Mouse (Mus musculus) layer of hippocampus, postnatal 25 days (tissue): Measurements from ENCODE around the gene Itfg2. TPM values are rescaled to one million over a fixed set of nuclear protein-coding genes. Genes with fewer than 3 reads are reported as not detected.
"Not testable (repeated sequence)": the region's sequence is repeated elsewhere in the genome, so short reads cannot be mapped to it uniquely, and the experiment has no call there.

Source experiments
- DNase-seq, 2 experiments: peaks; one replicate each; pipeline ENCODE4 v3.0.0; 2022; ENCODE audit warnings: mixed read lengths in 2 of 2, low spot score in 1 of 2; ENCODE audit errors: extremely low spot score in 1 of 2
- total RNA-seq, 2 experiments: library from RNA; stranded (reverse); gene quantifications; 2 replicates each; pipeline ENCODE4 v1.2.3; 2021

Gene Itfg2
- total RNA-seq, 2 experiments from 2014 or later: 19.8 to 25.3 TPM

- no peak for DNase-seq
Observed at GRCm38 (mm10) chr6:128390683-128391082, 34.0 kb downstream of the Itfg2 start.

GRCm38 (mm10) chr6:128389185-128389584, 35.5 kb downstream of the Itfg2 start:
- DNase-seq: no peak

GRCm38 (mm10) chr6:128385026-128385425, 39.7 kb downstream of the Itfg2 start:
- DNase-seq: no peak

GRCm38 (mm10) chr6:128383752-128384151, 41.0 kb downstream of the Itfg2 start:
- no peak for DNase-seq

GRCm38 (mm10) chr6:128381254-128381653, 43.5 kb downstream of the Itfg2 start:
- no peak for DNase-seq

- not testable (repeated sequence) for DNase-seq
Observed at GRCm38 (mm10) chr6:128380594-128381167, 44.0 kb downstream of the Itfg2 start.

GRCm38 (mm10) chr6:128379636-128380035, 45.1 kb downstream of the Itfg2 start:
- DNase-seq: no peak

GRCm38 (mm10) chr6:128376371-128377085, 48.2 kb downstream of the Itfg2 start:
- no peak for DNase-seq

- peak; percentile 12 to 28 for DNase-seq
Observed at GRCm38 (mm10) chr6:128375192-128375591, 49.5 kb downstream of the Itfg2 start, which contains the start of the genes Tex52 and Gm44596. Tex52 (plus strand) TSS chr6:128375456. Gm44596 (plus strand) TSS chr6:128375503.

GRCm38 (mm10) chr6:128370040-128370439, 54.7 kb downstream of the Itfg2 start:
- DNase-seq: no peak

GRCm38 (mm10) chr6:128366466-128366865, 58.3 kb downstream of the Itfg2 start:
- no peak for DNase-seq

GRCm38 (mm10) chr6:128364721-128365120, 60.0 kb downstream of the Itfg2 start:
- no peak for DNase-seq

- no peak for DNase-seq
Observed at GRCm38 (mm10) chr6:128363007-128363825, 61.5 kb downstream of the Itfg2 start.

- DNase-seq: peak; percentile 75 to 79
Observed at GRCm38 (mm10) chr6:128362381-128363006, 62.2 kb downstream of the Itfg2 start, which contains the start of the genes Rhno1 and Foxm1. Rhno1 (minus strand) TSS chr6:128362911. Foxm1 (plus strand) TSS chr6:128362967.

GRCm38 (mm10) chr6:128361901-128362300, 62.8 kb downstream of the Itfg2 start:
- DNase-seq: no peak

Other genes starting within 250 kb of the Itfg2 start
- under 1 TPM; 0.79 to 0.92 TPM for gene Tead4, start 124.1 kb downstream of the Itfg2 start, total RNA-seq
- 10 to 100 TPM; 21.9 to 22.9 TPM for gene Tulp3, start 69.1 kb downstream of the Itfg2 start, total RNA-seq
- 10 to 100 TPM; 19.5 to 20.3 TPM for gene Rhno1, start 62.0 kb downstream of the Itfg2 start, total RNA-seq
- 1 to 10 TPM; 1.6 to 2.0 TPM for gene Foxm1, start 62.0 kb downstream of the Itfg2 start, total RNA-seq
- 1 to 10 TPM in 1 of 2 experiments, under 1 TPM in 1; 0.94 to 1.2 TPM for gene Tex52, start 49.5 kb downstream of the Itfg2 start, total RNA-seq
- gene Gm44596, start 49.4 kb downstream of the Itfg2 start, total RNA-seq: not detected
- 10 to 100 TPM; 15.6 to 18.6 TPM for gene Nrip2, start 25.6 kb downstream of the Itfg2 start, total RNA-seq
- 100 to 1,000 TPM; 107 to 120 TPM for gene Fkbp4, start 13.7 kb upstream of the Itfg2 start, total RNA-seq
- gene Pzp, start 101.8 kb upstream of the Itfg2 start, total RNA-seq: not detected
- gene A2ml1, start 156.7 kb upstream of the Itfg2 start, total RNA-seq: 10 to 100 TPM; 11.1 to 14.6 TPM
- gene Klrb1a, start 198.6 kb upstream of the Itfg2 start, total RNA-seq: not detected
- not detected for gene Clec2h, start 237.5 kb upstream of the Itfg2 start, total RNA-seq